ENCODE assay signal across 32 mouse cellular contexts in the genomic region with DNA sequence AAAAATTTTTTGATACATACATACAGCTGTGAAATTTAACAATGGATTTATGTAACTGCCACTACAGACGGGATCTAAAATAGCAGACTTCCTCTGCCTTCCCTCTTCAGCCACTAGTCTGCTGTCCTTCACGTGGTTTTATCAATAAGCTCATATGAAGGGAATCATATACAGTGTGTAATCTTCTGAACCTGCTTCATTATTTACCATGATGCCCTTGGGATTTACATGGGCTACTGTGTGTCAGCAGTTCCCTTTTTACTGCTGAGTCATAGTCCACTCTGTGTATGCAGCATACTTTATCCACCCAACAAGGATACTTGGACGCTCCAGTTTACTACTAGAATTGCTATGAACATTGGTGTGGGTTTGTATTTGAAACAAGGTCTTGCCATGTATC.
A peak's percentile ranks its signal among the peaks of the same experiment; 100 is the strongest.
DNase-seq lines count a peak whose midpoint lies in the region; ATAC-seq and TF ChIP-seq lines count a peak whose summit lies in the region.
"Had no signal": no experiment of that assay in that cellular context is flagged by ENCODE, and none has a peak within 500 bp of the region (broad histone marks: within the 10 kb centered on the region; RNA-seq: fewer than 3 reads in every experiment).

No protein-coding gene starts in this region.

- H3K4me2 ChIP-seq in CH12.LX (ENCODE audit: insufficient read depth, low read depth, poor library complexity, severe bottlenecking) = no peak overlapping the region
- H3K4me2 ChIP-seq: embryonic facial prominence, embryonic 15.5 days; forebrain, embryonic 13.5 days; heart, embryonic 15.5 days; hindbrain, embryonic 14.5 days; limb, embryonic 12.5 days; liver, embryonic 11.5 days; midbrain, embryonic 15.5 days had no signal

- peak; percentile 24 for DNase-seq in heart, adult 11 months
- no peak for DNase-seq in heart, postnatal 14 days
- DNase-seq in CH12.LX (ENCODE audit: extremely low read depth) (peak; percentile 48), NIH3T3 (ENCODE audit: low read depth) (peak; percentile 44)
- DNase-seq in embryonic facial prominence, embryonic 10.5 days (ENCODE audit: low spot score) = no peak
- no peak for DNase-seq in ovary, postnatal 14 days (ENCODE audit: low spot score)
- no peak for DNase-seq in frontal cortex, adult 2 months (ENCODE audit: extremely low spot score in 1 of 2, low spot score in 1 of 2)
- DNase-seq: adrenal gland, postnatal 10 days; cerebellum, adult 18-20 months; cerebellum, postnatal 10 days; gastrocnemius, postnatal 14 days; heart, postnatal 4 days; kidney, adult 9 months; kidney, postnatal 10 days; layer of hippocampus, adult 9-11 months; lung, adult 2 months; lung, postnatal 10 days; right cerebral cortex, postnatal 4 days; thymus, adult 18-20 months; thymus, postnatal 36 days had no signal

- no peak for TF ChIP-seq POLR2A in CH12.LX (IDR thresholded peaks at IDR 0.05; ENCODE audit: low read depth, low read length)

- intact Hi-C loops in heart, postnatal 14 days (cut with DNase I) = no loop called here

- dilution Hi-C loops in CH12.LX (cut with MboI; ENCODE audit: extremely low pct_ligation_motif_present, extremely low pct_unique_long_range_greater_than_20kb, low sequenced_read_pairs) = no loop called here

- TF ChIP-seq RAD21 in CH12.LX (IDR thresholded peaks at IDR 0.05; ENCODE audit: low read depth, low read length) = no peak

- no peaks in the 10 kb centered on the region for H3K27me3 ChIP-seq in CH12.LX (replicated peaks)
- H3K27me3 ChIP-seq in embryonic facial prominence, embryonic 10.5 days (replicated peaks; ENCODE audit: low read depth, poor library complexity, severe bottlenecking) = no peaks in the 10 kb centered on the region
- H3K27me3 ChIP-seq: embryonic facial prominence, embryonic 15.5 days; forebrain, embryonic 13.5 days; heart, embryonic 15.5 days; limb, embryonic 12.5 days; midbrain, embryonic 15.5 days had no signal

- H3K4me1 ChIP-seq in CH12.LX (ENCODE audit: control insufficient read depth in 1 of 2, insufficient read depth in 2 of 2) = peaks cover 8 to 12% of the 10 kb centered on the region in 2 experiments
- H3K4me1 ChIP-seq in embryonic facial prominence, embryonic 10.5 days = no peaks in the 10 kb centered on the region
- H3K4me1 ChIP-seq: forebrain, embryonic 13.5 days; midbrain, embryonic 15.5 days had no signal

- in situ Hi-C loops in CH12.LX (cut with MboI; ENCODE audit: low pct_ligation_motif_present, low pct_unique_long_range_greater_than_20kb, low sequenced_read_pairs) = no loop called here

- H3K9ac ChIP-seq in CH12.LX (ENCODE audit: insufficient read depth, low read depth) = no peak overlapping the region
- H3K9ac ChIP-seq: embryonic facial prominence, embryonic 15.5 days; forebrain, embryonic 13.5 days; heart, embryonic 15.5 days; hindbrain, embryonic 14.5 days; limb, embryonic 12.5 days; midbrain, embryonic 15.5 days had no signal

- no peaks in the 10 kb centered on the region for H3K79me2 ChIP-seq in CH12.LX (replicated peaks; ENCODE audit: control insufficient read depth, extremely low read depth, insufficient read depth, poor library complexity, severe bottlenecking)

- no peaks in the 10 kb centered on the region for H3K9me3 ChIP-seq in CH12.LX (replicated peaks; ENCODE audit: low read length)
- no peaks in the 10 kb centered on the region for H3K9me3 ChIP-seq in embryonic facial prominence, embryonic 10.5 days
- H3K9me3 ChIP-seq: embryonic facial prominence, embryonic 15.5 days; forebrain, embryonic 13.5 days; heart, embryonic 10.5 days; heart, embryonic 15.5 days; limb, embryonic 12.5 days; midbrain, embryonic 15.5 days had no signal

- TF ChIP-seq EP300 in CH12.LX (IDR thresholded peaks at IDR 0.05; ENCODE audit: low read length) = no peak

- peaks cover 10 to 11% of the 10 kb centered on the region in 2 experiments for H3K36me3 ChIP-seq in CH12.LX (replicated peaks in 1 of 2; ENCODE audit: control insufficient read depth in 1 of 2, insufficient read depth in 1 of 2, low read length in 1 of 2)
- H3K36me3 ChIP-seq in embryonic facial prominence, embryonic 10.5 days (replicated peaks) = peaks cover 10% of the 10 kb centered on the region
- H3K36me3 ChIP-seq: heart, embryonic 15.5 days; limb, embryonic 12.5 days; midbrain, embryonic 15.5 days had no signal

- no peak overlapping the region for H3K4me3 ChIP-seq in CH12.LX (replicated peaks in 1 of 3; ENCODE audit: low read depth in 2 of 3, low read length in 2 of 3, poor library complexity in 1 of 3)
- H3K4me3 ChIP-seq in embryonic facial prominence, embryonic 10.5 days = no peak overlapping the region
- H3K4me3 ChIP-seq: embryonic facial prominence, embryonic 15.5 days; forebrain, embryonic 13.5 days; heart, embryonic 10.5 days; heart, embryonic 15.5 days; limb, embryonic 12.5 days; midbrain, embryonic 15.5 days had no signal

- 96% methylated on average over 3 of the region's 3 CpGs for WGBS in embryonic facial prominence, embryonic 10.5 days

- H3K27ac ChIP-seq in CH12.LX (ENCODE audit: insufficient read depth, low read depth) = no peak overlapping the region
- no peak overlapping the region for H3K27ac ChIP-seq in embryonic facial prominence, embryonic 10.5 days (replicated peaks)
- H3K27ac ChIP-seq: embryonic facial prominence, embryonic 15.5 days; forebrain, embryonic 13.5 days; heart, embryonic 10.5 days; heart, embryonic 15.5 days; hindbrain, embryonic 14.5 days; limb, embryonic 12.5 days; macrophage; midbrain, embryonic 15.5 days; stomach, postnatal 0 days had no signal

- TF ChIP-seq CTCF in CH12.LX (conservative IDR thresholded peaks at IDR 0.05 in 1 of 2, IDR thresholded peaks at IDR 0.05 in 1 of 2; ENCODE audit: low read depth in 2 of 2, low read length in 2 of 2) = no peak

- 0 out of 2 replicates have a peak, but pooled peaks have one; percentile 26 for ATAC-seq in megakaryocyte-erythroid progenitor cell, adult 5-6 weeks (replicated peaks; ENCODE audit: low FRiP score, low TSS enrichment, poor library complexity, severe bottlenecking)
- ATAC-seq: forebrain, embryonic 13.5 days; intestine, postnatal 0 days; midbrain, embryonic 15.5 days had no signal

TF ChIP-seq in CH12.LX, 34 proteins besides CTCF, POLR2A, EP300 and RAD21:
- TF ChIP-seq ZKSCAN1 (IDR thresholded peaks at IDR 0.05; ENCODE audit: borderline replicate concordance, low read depth, low read length) = no peak
- TF ChIP-seq MAFK (IDR thresholded peaks at IDR 0.05; ENCODE audit: insufficient replicate concordance, low read length) = peak; percentile 68; the same call in 1 of the 2 replicates
TF ChIP-seq in CH12.LX: peak in this region for 1.

Comparison
In these comparisons a context has a peak if more than half of its experiments do, and no peak if none do; other contexts are left out.
1. DNase-seq: peak in heart, adult 11 months (single experiment), CH12.LX (single experiment) and NIH3T3 (single experiment); none in heart, postnatal 14 days (0 of 2), embryonic facial prominence, embryonic 10.5 days (single experiment), ovary, postnatal 14 days (single experiment) and frontal cortex, adult 2 months (0 of 2).